Mouse (Mus musculus) forebrain, postnatal 0 days (tissue): ENCODE results near the gene Olfr1000. TPM values are rescaled to one million over a fixed set of nuclear protein-coding genes. Genes with fewer than 3 reads are reported as not detected.
"Not testable (repeated sequence)": the region's sequence is repeated elsewhere in the genome, so short reads cannot be mapped to it uniquely, and the experiment has no call there.

Experiments
- ATAC-seq: fragments of 200-750 bp; cut with Nextera tagmentation; 2 replicates; pipeline ENCODE4 v1.8.0; 2017; ENCODE audit warnings: mild to moderate bottlenecking, moderate library complexity
- DNase-seq: peaks from one replicate; pipeline ENCODE4 v3.0.0-alpha.2; 2015
- H3K27ac ChIP-seq: fragments of 300-500 bp; sonication (generic); 2 replicates; pipeline ENCODE4 v1.5.1; 2014; ENCODE audit warnings: low read depth, mild to moderate bottlenecking, antibody characterized with exemption, low read length, moderate library complexity, mixed read lengths
- H3K27me3 ChIP-seq: fragments of 300-500 bp; sonication (generic); 2 replicates; pipeline ENCODE4 v1.6.1; 2014; ENCODE audit warnings: mild to moderate bottlenecking, low read length, mixed read lengths; ENCODE audit not compliant: insufficient read depth
- H3K36me3 ChIP-seq: fragments of 300-500 bp; sonication (generic); 2 replicates; pipeline ENCODE4 v1.6.1; 2014; ENCODE audit warnings: mild to moderate bottlenecking, moderate library complexity; ENCODE audit not compliant: insufficient read depth
- H3K4me1 ChIP-seq: fragments of 300-500 bp; sonication (generic); 2 replicates; pipeline ENCODE4 v1.6.1; 2014; ENCODE audit warnings: antibody characterized with exemption; ENCODE audit not compliant: insufficient read depth
- H3K4me2 ChIP-seq: fragments of 300-500 bp; sonication (generic); 2 replicates; pipeline ENCODE4 v1.6.1; 2014; ENCODE audit warnings: low read depth, mild to moderate bottlenecking, moderate library complexity
- H3K4me3 ChIP-seq: fragments of 300-500 bp; sonication (generic); 2 replicates; pipeline ENCODE4 v1.5.1; 2014; ENCODE audit warnings: low read depth, low read length, mixed read lengths
- H3K9ac ChIP-seq: fragments of 300-500 bp; sonication (generic); 2 replicates; pipeline ENCODE4 v1.6.1; 2014; ENCODE audit warnings: mild to moderate bottlenecking
- H3K9me3 ChIP-seq: fragments of 300-500 bp; sonication (generic); 2 replicates; pipeline ENCODE4 v1.6.1; 2016; ENCODE audit warnings: low read length
- CTCF ChIP-seq: sonication (generic); IDR thresholded peaks from 2 replicates; pipeline ENCODE4 v1.5.1; 2016; ENCODE audit warnings: antibody characterized with exemption, control low read depth, low read depth
- WGBS: fragments of 180-500 bp; shearing (Covaris S2); extraction: QIAGEN DNeasy Blood & Tissue Kit; methylation state at CpG from one replicate; pipeline ENCODE4 v1.1.7; 2014; 5-methylcytosine and 5-hydroxymethylcytosine counted together
- polyA plus RNA-seq: library from polyadenylated mRNA; unstranded; fragments of >200 nt; fragmentation: Nextera tagmentation; extraction: Ambion mirVana; gene quantifications from 2 replicates; pipeline ENCODE4 v1.2.1, GENCODE M21; 2015
- total RNA-seq: library from RNA; depleted of rRNA; stranded (reverse); fragments of >200 nt; gene quantifications from 2 replicates; pipeline ENCODE4 v1.2.3, GENCODE M21; 2014; rRNA removed

The Olfr1000 gene
- not detected in 2 replicates for total RNA-seq
- not detected in 2 replicates for polyA plus RNA-seq

- no peak for ATAC-seq
- Histone ChIP-seq H3K9me3 (no peaks in the 10 kb centered on the region), H3K27ac (no peak within 1 kb of the TSS), H3K27me3 (no peaks in the 10 kb centered on the region), H3K4me3 (no peak within 1 kb of the TSS), H3K9ac (no peak within 1 kb of the TSS), H3K36me3 (no peaks in the 10 kb centered on the region), H3K4me2 (no peak within 1 kb of the TSS), H3K4me1 (no peaks in the 10 kb centered on the region)
- 81% methylated on average over 1 of the region's 1 CpGs for WGBS
- no peak for TF ChIP-seq CTCF
- no peak for DNase-seq
Measured at GRCm38 (mm10) chr2:85611803-85612202, at the start of gene Olfr1000. Gene Olfr1000, minus strand, starts transcription at chr2:85611903.

GRCm38 (mm10) chr2:85650604-85651003 is 38.9 kb upstream of the Olfr1000 start, which contains the start of gene Olfr1002:
Gene Olfr1002, minus strand, starts transcription at chr2:85650704.
- H3K4me3 ChIP-seq = no peak within 1 kb of the TSS
- H3K4me1 ChIP-seq = no peaks in the 10 kb centered on the region
- no peak within 1 kb of the TSS for H3K27ac ChIP-seq
- 95% methylated on average over 1 of the region's 1 CpGs for WGBS
- no peak within 1 kb of the TSS for H3K4me2 ChIP-seq
- no peak for ATAC-seq
- no peaks in the 10 kb centered on the region for H3K36me3 ChIP-seq
- TF ChIP-seq CTCF = no peak
- H3K9ac ChIP-seq = no peak within 1 kb of the TSS
- no peak for DNase-seq
- no peaks in the 10 kb centered on the region for H3K9me3 ChIP-seq
- no peaks in the 10 kb centered on the region for H3K27me3 ChIP-seq

GRCm38 (mm10) chr2:85588648-85589047 is 23.1 kb downstream of the Olfr1000 start, which contains the start of gene Olfr998:
Gene Olfr998, plus strand, starts transcription at chr2:85588948.
- H3K36me3 ChIP-seq, H3K9me3 ChIP-seq, H3K27me3 ChIP-seq, H3K9ac ChIP-seq, H3K27ac ChIP-seq, H3K4me3 ChIP-seq, H3K4me2 ChIP-seq, H3K4me1 ChIP-seq, ATAC-seq, DNase-seq: not testable (repeated sequence)
- WGBS = 89% methylated on average over 2 of the region's 2 CpGs

- DNase-seq = no peak
- TF ChIP-seq CTCF = no peak
- no peaks in the 10 kb centered on the region for H3K9me3 ChIP-seq
- no peaks in the 10 kb centered on the region for H3K4me1 ChIP-seq
- no peaks in the 10 kb centered on the region for H3K27me3 ChIP-seq
- H3K9ac ChIP-seq = no peak within 1 kb of the TSS
- no peak within 1 kb of the TSS for H3K4me3 ChIP-seq
- no peaks in the 10 kb centered on the region for H3K36me3 ChIP-seq
- no peak within 1 kb of the TSS for H3K27ac ChIP-seq
- ATAC-seq = no peak
- no peak within 1 kb of the TSS for H3K4me2 ChIP-seq
Measured at GRCm38 (mm10) chr2:85578915-85579314, 32.8 kb downstream of the Olfr1000 start, which contains the start of gene Olfr996. Gene Olfr996, plus strand, starts transcription at chr2:85579215.

GRCm38 (mm10) chr2:85561187-85561586 is 50.5 kb downstream of the Olfr1000 start:
- Histone ChIP-seq H3K4me1 (no peaks in the 10 kb centered on the region), H3K27me3 (no peaks in the 10 kb centered on the region), H3K4me2 (no peak overlapping the region), H3K27ac (no peak overlapping the region), H3K9ac (no peak overlapping the region), H3K4me3 (no peak overlapping the region), H3K9me3 (no peaks in the 10 kb centered on the region), H3K36me3 (no peaks in the 10 kb centered on the region)
- 23% methylated on average over 4 of the region's 4 CpGs for WGBS
- TF ChIP-seq CTCF = peak; percentile 93
- DNase-seq (peak; percentile 79), ATAC-seq (peak; percentile 76; the same call in 1 of the 2 replicates)

GRCm38 (mm10) chr2:85560226-85560625 is 51.5 kb downstream of the Olfr1000 start:
- ATAC-seq (no peak), DNase-seq (peak; percentile 4)
- no peaks in the 10 kb centered on the region for H3K4me1 ChIP-seq
- no peaks in the 10 kb centered on the region for H3K36me3 ChIP-seq
- H3K4me2 ChIP-seq = no peak overlapping the region
- H3K9me3 ChIP-seq = no peaks in the 10 kb centered on the region
- WGBS = 67% methylated on average over 4 of the region's 4 CpGs
- no peak overlapping the region for H3K27ac ChIP-seq
- no peak overlapping the region for H3K9ac ChIP-seq
- no peaks in the 10 kb centered on the region for H3K27me3 ChIP-seq
- no peak overlapping the region for H3K4me3 ChIP-seq
- TF ChIP-seq CTCF = no peak

Other genes with a start within 250 kb of the Olfr1000 start
- not detected in 2 replicates for gene Olfr988, start 248.7 kb downstream of the Olfr1000 start, total RNA-seq
- not detected in 2 replicates for gene Olfr988, start 248.7 kb downstream of the Olfr1000 start, polyA plus RNA-seq
- gene Olfr992, start 202.4 kb downstream of the Olfr1000 start, total RNA-seq = not detected in 2 replicates
- not detected in 2 replicates for gene Olfr992, start 202.4 kb downstream of the Olfr1000 start, polyA plus RNA-seq
- not detected in 2 replicates for gene Olfr993, start 197.0 kb downstream of the Olfr1000 start, total RNA-seq
- gene Olfr993, start 197.0 kb downstream of the Olfr1000 start, polyA plus RNA-seq = not detected in 2 replicates
- gene Olfr994, start 175.5 kb downstream of the Olfr1000 start, total RNA-seq = not detected in 2 replicates
- not detected in 2 replicates for gene Olfr994, start 175.5 kb downstream of the Olfr1000 start, polyA plus RNA-seq
- gene Olfr995, start 168.3 kb downstream of the Olfr1000 start, total RNA-seq = not detected in 2 replicates
- not detected in 2 replicates for gene Olfr995, start 168.3 kb downstream of the Olfr1000 start, polyA plus RNA-seq
- gene 4833423E24Rik, start 92.9 kb downstream of the Olfr1000 start, total RNA-seq = 0.52 and 0.62 TPM in 2 replicates
- 0.16 and 0.39 TPM in 2 replicates for gene 4833423E24Rik, start 92.9 kb downstream of the Olfr1000 start, polyA plus RNA-seq
- gene Olfr996, start 32.7 kb downstream of the Olfr1000 start, total RNA-seq = not detected in 2 replicates
- not detected in 2 replicates for gene Olfr996, start 32.7 kb downstream of the Olfr1000 start, polyA plus RNA-seq
- gene Olfr998, start 23.0 kb downstream of the Olfr1000 start, total RNA-seq = not detected in 2 replicates
- not detected in 2 replicates for gene Olfr998, start 23.0 kb downstream of the Olfr1000 start, polyA plus RNA-seq
- gene Olfr1002, start 38.8 kb upstream of the Olfr1000 start, total RNA-seq = not detected in 2 replicates
- not detected in 2 replicates for gene Olfr1002, start 38.8 kb upstream of the Olfr1000 start, polyA plus RNA-seq
- gene Olfr154, start 52.6 kb upstream of the Olfr1000 start, total RNA-seq = not detected in 2 replicates
- gene Olfr154, start 52.6 kb upstream of the Olfr1000 start, polyA plus RNA-seq = not detected in 2 replicates
- gene Olfr1006, start 66.9 kb upstream of the Olfr1000 start, total RNA-seq = not detected in 2 replicates
- gene Olfr1006, start 66.9 kb upstream of the Olfr1000 start, polyA plus RNA-seq = not detected in 2 replicates
- not detected in 2 replicates for gene Olfr1008, start 77.5 kb upstream of the Olfr1000 start, total RNA-seq
- not detected in 2 replicates for gene Olfr1008, start 77.5 kb upstream of the Olfr1000 start, polyA plus RNA-seq
- not detected in 2 replicates for gene Olfr1009, start 103.5 kb upstream of the Olfr1000 start, total RNA-seq
- not detected in 2 replicates for gene Olfr1009, start 103.5 kb upstream of the Olfr1000 start, polyA plus RNA-seq
- not detected in 2 replicates for gene Olfr1012, start 150.9 kb upstream of the Olfr1000 start, total RNA-seq
- gene Olfr1012, start 150.9 kb upstream of the Olfr1000 start, polyA plus RNA-seq = not detected in 2 replicates
- not detected in 2 replicates for gene Olfr1013, start 155.2 kb upstream of the Olfr1000 start, total RNA-seq
- gene Olfr1013, start 155.2 kb upstream of the Olfr1000 start, polyA plus RNA-seq = not detected in 2 replicates
- gene Olfr1014, start 160.8 kb upstream of the Olfr1000 start, total RNA-seq = not detected in 2 replicates
- not detected in 2 replicates for gene Olfr1014, start 160.8 kb upstream of the Olfr1000 start, polyA plus RNA-seq
- 0.08 TPM in 1 of 2 replicates, not detected in the other for gene Olfr1015, start 170.1 kb upstream of the Olfr1000 start, total RNA-seq
- gene Olfr1015, start 170.1 kb upstream of the Olfr1000 start, polyA plus RNA-seq = not detected in 2 replicates
- not detected in 2 replicates for gene Olfr1016, start 190.6 kb upstream of the Olfr1000 start, total RNA-seq
- not detected in 2 replicates for gene Olfr1016, start 190.6 kb upstream of the Olfr1000 start, polyA plus RNA-seq
- gene Olfr1018, start 206.6 kb upstream of the Olfr1000 start, total RNA-seq = not detected in 2 replicates
- gene Olfr1018, start 206.6 kb upstream of the Olfr1000 start, polyA plus RNA-seq = not detected in 2 replicates
- gene Olfr1019, start 233.6 kb upstream of the Olfr1000 start, total RNA-seq = 0.08 TPM in 1 of 2 replicates, not detected in the other
- not detected in 2 replicates for gene Olfr1019, start 233.6 kb upstream of the Olfr1000 start, polyA plus RNA-seq
- not detected in 2 replicates for gene Olfr1020, start 235.1 kb upstream of the Olfr1000 start, total RNA-seq
- gene Olfr1020, start 235.1 kb upstream of the Olfr1000 start, polyA plus RNA-seq = not detected in 2 replicates